Mouse (Mus musculus) cerebellum, adult 11 months (tissue): Measurements from ENCODE around the gene Kpna6.
A peak's percentile ranks its signal among the peaks of the same experiment; 100 is the strongest.
"Not testable (repeated sequence)": the region's sequence is repeated elsewhere in the genome, so short reads cannot be mapped to it uniquely, and the experiment has no call there.

ENCODE experiments used
- DNase-seq: peaks from one replicate; pipeline ENCODE4 v3.0.0; 2022

Gene Kpna6

DNA sequence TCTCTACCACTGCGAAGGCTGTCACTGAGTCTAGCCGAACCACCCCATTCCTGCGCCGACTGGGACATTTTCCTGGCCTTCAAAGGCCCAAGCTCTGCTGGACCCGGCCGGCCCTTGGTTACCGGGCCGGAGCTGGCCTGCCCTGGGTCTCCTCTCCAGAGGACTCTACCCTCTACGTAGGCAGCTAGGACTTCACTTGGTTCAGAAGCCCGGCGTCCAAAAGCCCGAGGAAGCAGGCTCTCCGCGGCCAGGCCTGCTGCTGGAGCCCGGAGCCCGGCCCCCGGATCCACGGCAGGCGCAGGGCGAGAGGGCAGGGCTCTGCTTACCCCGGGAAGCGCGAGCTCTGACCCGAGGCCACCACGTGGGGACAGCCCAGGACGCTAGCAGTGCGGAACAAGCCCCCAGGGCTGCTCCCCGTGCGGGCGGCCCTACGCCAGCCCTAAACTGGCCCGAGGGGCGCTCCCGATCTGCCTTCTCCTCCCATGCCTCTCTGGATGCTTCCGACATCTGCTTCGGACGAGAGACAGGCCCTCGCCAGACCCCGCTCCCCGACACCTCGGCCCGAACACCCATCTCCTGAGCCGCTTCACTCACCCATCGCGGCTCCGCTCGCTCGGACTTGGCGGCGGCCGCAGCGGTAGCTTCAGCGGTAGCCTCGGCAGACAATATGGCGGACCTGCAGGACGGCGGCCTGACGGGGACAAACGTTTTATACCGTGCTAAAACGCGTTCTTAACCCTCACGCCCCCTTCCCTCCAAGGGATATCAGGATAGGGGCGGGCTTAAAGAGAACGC is at the start of gene Kpna6:
Gene Kpna6 (minus strand): TSS at position 685 of the 795 bp plus-strand sequence.
- DNase-seq: peak; percentile 85

DNA sequence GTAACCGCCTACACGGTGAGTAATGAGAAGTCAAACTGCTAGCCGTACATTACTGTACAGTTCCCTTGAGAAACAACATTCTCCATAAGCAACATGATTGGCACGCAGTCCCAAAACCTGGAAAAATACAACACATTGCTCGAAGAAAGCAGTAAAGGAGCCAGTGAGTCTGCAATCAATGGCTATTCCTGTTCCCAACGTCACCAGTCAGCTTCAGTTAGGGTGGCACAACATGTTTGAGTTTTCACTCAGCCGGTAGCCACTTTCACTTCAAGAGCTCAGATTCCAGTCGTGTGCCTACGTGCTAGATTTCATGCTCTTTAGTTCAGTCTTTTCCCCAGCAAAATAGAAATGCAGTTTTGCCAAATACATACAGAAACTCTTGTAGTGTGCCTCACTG is 43.7 kb upstream of the Kpna6 start:
- DNase-seq: no peak

DNA sequence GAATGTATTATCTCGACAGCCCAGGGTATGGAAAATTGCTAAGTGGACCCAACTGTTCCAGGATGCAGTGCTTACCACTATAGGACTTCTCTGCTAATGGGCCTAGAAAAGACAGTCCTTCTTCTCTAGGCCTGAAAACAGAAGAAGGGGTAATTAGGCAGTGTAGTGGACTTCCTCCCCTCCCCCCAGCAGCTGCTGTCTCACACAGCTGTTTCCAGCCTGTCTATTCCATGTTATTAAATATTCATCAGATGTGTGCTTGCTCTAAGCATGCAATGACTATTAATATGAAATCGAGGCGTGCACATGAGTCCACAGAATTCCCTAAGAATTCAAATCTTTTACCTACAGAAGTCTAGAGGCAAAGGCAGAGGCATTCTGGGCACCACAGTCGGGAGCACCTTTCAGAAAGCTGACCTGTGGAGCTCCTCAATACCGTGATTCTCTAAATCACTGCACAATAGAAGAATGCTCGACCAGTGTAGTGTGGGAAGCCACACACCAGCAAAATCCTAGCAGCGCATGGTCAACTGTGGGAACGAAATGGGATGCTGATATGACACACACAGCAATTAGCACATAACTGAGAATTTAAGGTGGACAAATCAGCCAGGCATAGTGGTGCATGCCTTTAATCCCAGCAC is 37.0 kb upstream of the Kpna6 start:
- DNase-seq: no peak

DNA sequence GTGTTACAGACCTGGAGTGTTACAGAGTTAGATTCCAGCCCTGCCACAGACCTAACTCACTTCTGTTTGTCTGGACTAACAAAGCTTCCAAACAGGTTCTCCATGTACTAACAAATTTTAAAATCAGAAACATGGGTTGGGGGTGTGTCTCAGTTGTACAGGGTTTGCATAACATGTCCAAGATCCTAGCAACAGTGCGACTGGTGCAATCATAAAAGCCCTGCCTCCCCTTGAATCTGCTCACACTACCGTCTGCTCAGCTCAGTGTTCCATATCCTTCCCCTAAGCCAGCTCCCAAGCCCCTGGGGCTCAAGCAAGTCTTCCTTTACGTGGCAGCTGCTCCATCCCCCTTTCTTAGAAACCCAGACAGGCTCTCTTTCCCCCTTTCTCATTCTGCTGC is 34.2 kb upstream of the Kpna6 start:
- no peak for DNase-seq

DNA sequence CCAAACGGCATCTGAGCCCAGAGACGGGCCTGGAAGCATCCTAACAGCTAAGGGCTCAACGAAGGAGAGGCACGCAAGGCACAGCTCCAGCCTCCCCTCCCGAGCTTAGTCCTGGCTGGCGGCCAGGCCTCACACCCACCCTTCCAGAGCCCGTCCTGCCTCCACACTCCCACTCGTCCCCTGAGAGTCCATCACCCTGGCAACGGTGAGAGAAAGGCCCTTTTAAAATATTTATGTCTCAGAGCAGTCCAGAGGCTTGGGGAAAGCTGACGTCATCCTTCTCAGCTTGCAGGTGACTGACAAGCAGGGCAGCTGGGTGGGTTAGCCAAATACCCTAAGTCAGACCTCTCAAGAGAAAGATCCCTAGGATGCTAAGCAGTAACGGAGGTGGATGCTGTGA is 29.9 kb upstream of the Kpna6 start:
- DNase-seq: no peak

DNA sequence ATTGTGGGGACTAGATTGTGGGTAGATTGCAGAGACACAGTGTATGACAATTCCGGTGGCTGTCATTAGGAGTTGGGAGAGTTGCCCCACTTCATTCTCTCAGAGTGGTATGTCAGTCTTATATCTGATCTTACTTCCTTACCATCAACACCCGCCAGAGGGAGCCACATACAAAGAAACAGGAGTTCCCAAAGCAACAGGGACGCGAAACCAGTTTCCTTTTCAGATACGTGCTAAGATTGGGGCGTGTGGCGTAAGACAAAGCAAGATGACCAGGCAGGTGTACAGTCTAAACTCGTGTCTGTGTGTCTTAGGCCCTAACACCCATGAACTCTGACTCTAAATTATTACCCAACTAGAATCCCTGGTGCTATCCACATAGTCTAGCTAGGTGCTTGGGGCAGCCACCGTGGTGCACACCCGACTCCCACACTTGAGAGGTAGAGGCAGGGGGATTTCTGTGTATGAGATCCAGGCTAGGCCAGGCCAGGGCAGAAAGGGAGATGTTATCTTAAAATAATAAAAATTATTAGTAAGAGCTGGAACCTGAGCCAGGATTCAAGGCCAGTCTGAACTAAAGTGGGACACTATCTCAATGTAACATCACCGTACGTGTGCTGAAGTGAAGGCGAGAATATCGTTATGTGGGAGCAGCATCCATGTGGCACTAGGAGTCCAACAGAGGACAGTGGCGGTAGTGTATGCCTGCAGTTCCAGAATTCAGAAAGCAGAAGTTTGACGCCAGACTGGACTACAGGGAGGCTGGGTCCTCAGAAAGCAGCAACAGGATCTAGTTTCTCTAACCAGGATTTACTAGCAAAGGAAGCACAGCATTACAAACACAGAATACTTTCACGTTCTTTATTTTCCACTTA is 29.2 kb upstream of the Kpna6 start:
- DNase-seq: peak; percentile 75

DNA sequence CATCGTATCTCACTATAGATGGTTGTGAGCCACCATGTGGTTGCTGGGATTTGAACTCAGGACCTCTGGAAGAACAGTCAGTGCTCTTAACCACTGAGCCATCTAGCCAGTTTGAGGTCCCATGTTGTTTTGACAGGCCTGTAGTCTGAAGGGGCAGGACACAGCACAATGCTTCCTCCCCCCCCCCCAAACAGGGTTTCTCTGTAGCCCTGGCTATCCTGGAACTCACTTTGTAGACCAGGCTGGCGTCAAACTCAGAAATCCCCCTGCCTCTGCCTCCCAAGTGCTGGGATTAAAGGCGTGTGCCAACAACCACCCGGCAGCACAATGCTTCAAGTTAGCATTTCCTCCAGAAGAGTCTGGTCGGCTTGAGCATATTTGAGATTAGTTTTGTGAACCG is 28.1 kb upstream of the Kpna6 start:
- DNase-seq: not testable (repeated sequence)

DNA sequence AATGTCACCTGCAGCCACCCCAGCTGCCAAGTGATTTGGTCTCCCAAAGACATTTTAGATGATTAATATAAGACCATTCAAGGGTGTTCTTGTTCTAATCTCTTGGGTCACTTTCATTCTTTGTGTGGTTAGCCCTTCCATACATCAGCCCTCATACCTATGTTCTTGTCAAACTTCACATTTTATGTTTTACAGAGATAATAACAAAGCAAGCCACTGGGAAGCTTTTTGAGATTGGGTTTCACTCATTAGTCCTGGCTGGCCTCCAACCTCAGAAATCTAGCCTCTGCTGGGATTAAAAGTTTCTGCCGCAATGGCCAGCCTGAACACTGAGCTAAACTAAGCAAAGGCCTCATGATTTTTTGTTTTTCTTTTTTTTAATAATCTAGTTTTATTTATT is 27.6 kb upstream of the Kpna6 start:
- DNase-seq: no peak

DNA sequence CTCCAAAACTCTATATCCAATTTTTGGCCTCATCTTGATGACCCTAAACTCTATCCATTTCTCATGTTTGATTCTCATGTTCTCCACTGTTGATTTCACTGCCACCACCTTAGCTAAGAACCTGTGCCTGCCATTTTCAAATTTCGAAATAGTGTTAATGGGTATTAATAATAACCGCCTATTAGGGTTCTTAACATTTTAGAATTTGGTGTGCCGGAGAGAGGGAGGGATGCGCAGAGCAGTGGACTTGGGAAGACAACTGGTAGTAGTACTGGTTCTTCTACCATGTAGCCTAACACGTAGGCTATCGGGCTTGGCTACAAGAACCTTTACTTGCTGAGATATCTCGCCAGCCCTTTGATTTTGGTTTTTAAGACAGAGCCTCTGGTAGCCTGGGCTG is 24.6 kb upstream of the Kpna6 start:
- DNase-seq: no peak

DNA sequence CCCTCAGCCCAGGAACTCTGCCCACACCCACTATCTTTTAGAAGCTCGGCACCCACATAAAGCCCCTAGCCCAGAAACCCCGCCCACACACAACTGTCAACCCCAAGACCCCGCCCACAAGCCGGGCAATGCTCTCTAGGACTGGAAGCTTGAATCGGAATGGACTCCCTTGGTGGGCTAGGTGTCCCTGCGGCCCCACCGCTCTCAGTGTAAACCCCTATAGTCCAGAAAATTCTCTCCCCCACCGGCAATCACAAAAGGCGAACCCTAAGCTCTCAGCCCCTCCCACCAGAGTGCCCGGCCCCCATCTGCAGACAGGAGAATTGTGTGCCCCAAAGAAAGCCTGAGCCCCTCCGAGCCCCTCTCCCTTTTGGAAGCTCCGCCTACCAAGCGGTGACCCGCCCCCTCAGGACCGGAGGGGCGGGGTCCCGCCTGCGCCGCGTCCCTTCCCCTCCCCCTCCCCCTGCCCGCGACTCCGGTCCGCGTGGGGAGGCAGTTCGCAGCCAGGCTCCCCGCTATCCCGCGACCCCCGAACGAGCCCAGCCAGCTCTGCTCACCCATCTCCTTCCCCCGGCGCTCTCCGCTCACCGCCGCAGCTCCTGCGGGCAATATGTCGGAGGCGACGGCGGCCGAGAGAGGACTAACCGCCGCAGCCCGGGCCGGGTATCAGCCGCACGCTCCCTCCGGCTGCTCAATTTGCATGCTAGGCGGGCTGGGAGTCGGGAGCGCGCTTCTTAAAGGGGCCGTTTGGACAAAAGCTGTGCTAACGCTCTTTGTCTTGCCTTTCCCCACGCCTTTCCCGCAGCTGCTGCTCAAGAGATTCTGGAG is 23.8 kb upstream of the Kpna6 start, which contains the start of gene Tmem39b:
Gene Tmem39b (minus strand): TSS at position 681 of the 828 bp plus-strand sequence.
- DNase-seq: peak; percentile 88

DNA sequence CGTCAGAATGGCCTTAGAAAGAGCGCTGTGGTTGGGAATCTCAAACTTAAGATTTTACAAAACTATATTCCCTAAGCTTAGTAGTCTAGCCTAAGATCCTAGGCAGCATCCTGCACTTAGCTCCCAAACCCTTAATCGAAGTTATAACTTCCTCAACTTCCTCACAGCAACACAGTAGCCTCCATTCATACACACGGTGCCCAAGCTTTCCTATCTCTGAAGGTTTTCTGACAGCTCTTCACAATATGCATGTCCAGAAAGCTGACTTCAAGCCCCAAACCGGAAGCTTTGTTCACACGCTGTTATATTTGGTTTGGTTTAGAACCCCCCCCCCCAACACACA is 23.2 kb upstream of the Kpna6 start:
- DNase-seq: no peak

DNA sequence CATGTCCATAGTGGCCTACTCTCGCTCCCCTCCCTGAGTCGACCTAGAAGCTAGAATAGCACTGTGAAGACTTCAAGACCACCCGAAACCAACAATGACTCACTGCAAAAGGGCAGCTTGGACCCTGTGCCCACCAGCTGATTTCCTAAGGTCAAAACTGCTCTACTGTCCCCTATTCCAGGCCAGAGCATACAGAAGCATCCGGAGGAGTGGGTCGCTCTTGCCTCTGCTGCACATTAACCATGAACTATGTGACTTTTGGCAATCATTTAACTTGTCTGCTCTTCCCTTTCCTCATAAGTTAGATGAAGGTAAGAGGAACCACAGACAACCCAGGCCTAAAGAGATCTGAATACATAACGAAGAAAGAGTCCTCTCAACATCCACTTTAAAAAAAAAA is 12.0 kb upstream of the Kpna6 start:
- no peak for DNase-seq

DNA sequence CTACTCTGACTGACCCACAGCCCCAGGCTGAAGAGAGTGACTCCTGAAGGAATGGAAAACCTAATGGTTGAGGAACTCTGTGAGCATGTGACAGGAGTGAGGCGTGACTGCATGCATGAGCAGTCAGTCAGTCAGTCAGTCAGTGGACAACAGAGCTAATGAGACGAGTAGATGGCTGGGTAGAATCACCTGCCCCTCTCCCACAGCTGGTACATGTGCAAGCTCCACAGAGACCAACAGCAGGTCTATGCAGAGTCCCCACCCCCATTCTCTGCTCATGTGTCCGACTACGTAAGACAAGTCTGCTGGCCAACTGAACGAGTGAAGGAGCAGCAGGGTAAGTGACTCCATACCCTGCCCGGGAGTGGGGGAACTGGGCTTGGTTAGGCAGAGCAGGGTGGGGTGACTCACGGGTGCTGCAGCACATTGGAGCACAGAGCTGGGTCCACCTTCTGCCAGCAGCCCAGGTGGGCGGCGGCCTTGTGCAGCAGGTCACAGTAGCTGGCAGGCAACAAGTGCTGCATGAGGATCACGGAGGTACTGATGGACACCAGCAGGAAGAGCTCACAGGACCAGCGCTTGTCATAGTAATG is 11.4 kb upstream of the Kpna6 start:
- DNase-seq: no peak

DNA sequence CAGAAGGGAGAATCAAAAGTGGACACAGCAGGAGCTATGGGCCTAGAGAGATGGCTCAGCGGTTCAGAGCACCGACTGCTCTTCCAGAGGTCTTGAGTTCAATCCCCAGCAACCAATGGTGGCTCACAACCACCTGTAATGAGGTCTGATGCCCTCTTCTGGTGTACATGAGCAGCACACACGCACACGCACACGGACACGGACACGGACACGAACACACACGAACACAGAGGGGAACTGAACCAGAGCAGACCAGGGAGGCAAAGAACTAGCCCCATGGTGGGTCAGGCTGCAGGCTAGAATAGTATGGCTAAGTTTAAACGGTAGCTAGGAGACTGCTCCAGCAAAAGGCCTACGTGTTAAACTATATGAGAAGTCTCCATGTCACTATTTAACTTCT is 9.3 kb upstream of the Kpna6 start:
- no peak for DNase-seq

DNA sequence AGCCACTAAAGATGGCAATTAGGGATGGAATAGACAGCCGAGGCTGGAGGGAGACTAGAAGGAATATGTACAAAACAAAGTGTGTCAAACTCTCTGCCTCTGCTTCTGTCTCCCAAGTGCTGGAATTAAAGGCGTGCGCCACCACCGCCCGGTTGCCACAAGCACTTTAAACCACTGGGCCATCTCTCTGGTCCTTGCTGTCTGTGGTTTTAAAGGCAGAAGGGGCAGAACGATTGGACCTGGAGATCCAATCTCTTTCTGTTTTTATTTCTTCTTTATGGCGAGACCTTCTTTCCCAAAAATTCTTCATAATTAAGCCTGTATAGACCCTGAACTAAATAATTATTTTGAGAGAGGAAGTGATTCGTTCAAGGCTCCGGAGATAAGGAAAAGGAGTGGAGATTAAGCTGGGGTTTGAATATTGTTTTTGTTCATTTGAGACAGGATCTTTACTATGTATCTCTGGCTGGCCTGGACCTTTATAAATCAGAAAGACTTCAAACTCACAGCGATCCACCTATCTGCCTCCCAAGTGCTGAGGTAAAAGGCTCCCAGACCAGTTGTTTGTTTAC is 397 bp upstream of the Kpna6 start:
- DNase-seq: no peak

DNA sequence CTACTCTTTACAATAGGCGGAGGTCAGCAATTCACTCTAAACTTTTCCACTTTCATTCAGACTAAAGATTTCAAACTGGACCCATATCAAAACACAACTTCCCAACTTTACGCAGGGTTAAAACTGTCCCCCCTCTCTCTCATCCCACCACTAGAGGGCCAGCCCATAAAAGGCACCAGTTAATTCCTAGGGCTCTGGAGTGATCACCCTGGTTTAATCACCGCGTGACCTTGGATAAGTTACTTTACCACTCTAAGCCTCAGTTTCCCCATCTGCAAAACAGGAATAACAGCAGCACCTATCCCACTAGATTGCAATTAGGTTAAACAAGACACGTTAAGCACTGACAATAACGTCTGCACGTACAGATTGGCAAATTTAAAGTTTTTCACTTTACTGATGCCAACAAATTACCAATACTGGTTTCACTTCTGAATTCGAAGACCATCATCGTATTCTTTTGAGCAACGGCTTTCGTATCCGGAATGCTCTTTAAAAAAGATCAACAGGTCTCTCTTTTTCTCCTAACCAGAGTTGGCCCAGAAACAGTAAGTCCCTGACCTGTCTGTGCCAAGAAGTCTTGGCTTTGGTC is 980 bp downstream of the Kpna6 start:
- DNase-seq: peak; percentile 33

DNA sequence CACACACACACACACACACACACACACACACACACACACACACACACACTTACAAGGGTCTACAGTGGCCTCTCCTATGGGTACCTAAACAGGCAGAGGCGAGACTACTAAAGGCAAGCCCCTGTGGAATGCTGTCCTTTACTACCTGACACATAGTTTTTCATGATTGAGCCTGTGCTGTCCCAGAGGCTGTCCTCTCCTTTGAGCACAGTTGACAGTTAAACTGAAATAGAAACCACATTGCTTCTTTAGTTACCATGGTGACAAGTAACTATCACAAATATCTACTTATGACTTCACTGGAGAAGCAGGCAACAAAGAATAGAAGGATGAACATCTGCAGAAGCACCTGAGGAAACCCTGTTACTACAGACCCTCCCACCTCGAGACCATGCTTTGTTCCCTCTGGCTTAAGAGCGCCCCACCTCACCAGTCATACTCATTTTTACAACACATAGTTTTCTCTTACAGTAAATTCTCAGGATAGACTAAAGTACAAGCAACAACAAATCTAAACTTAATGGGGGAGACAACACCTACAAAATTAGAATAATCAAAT is 10.2 kb downstream of the Kpna6 start:
- no peak for DNase-seq

DNA sequence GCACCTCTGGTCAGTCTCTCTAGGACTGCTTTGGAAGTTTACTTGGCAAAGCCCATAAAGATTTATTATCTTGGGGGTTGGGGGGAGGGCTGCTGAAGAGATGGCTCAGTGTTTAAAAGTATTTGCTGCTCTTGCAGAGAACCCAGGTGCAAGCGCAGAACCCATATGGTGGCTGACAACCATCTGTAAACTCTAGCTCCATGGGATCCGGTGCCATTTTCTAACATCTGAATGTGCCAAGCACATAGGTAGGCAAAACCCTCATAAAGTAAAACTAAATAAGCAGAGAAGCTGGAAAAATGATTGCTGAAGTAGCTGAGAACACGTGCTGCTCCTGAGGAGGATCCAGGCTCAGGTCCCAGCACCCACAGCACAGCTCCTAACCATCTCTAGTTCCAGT is 11.0 kb downstream of the Kpna6 start:
- DNase-seq: no peak

DNA sequence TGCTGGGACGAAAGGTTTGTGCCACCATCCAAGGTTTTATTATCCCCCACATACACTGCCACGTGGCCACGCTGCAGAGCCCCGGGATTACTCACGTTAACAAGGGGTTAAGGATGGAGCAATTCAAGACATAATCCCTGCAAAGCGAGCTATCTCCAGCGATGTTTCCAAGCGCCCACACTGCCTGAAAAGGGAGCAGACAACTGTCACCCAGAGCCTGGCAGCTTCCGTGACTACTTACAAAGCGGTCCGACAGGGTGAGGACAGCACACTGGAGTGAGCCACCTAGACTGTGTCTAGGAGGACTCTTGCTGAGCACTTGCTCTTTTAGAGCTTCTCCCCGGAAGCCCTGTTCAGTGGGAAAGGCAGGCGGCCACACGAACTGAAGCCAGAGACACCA is 17.8 kb downstream of the Kpna6 start:
- DNase-seq: no peak

DNA sequence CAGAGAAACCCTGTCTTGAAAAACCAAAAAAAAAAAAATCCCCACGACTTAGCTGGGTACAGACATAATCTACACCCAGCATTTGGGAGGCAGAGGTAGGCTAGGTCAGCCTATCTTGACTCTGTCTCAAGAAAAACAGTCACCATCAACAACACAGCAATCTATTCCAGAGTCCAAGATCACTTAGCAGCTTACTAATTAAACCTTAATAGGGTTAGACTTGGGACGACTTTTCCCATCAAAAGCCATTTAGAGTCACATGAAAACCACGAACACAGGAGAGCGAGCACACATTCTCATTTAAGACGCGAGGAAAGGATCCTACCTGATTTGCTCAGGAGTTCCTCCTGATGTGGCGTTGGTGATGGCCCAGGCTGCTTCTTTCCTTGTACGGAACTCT is 22.2 kb downstream of the Kpna6 start:
- no peak for DNase-seq

DNA sequence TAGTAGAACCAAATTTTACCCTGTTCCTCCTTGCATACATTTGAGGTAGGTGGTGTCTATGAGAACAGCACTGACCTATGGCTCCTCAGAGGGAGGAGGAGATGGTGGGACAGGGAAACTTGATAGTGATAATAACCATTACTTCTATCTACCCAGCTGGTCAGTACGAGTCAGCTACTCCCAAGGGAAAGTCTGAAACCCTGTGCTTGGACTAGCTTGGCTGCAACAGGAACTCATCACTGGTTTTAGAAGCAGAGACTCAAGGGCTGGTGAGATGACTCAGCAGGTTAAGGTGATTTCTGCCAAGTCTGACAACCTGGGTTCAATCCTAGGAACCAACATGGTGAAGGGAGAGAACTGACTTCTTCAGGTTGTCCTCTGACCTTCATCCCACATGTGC is 23.9 kb downstream of the Kpna6 start:
- no peak for DNase-seq
